Mouse (Mus musculus) heart, adult 8-10 months (tissue): ENCODE measurements at regions not wholly inside any gene's neighbourhood (a gene's known extent, or its start where the extent isn't known, plus 50 kb on each side); places are given as distances from the start of the nearest gene placed in this dataset.

Source experiments
- DNase-seq: peaks from one replicate; pipeline ENCODE4 v3.0.0; 2022; ENCODE audit warnings: low spot score

GRCm38 (mm10) chr16:64068787-64069673, 205.1 kb upstream of the Epha3 start:
- no peak for DNase-seq

- no peak for DNase-seq
Measured at GRCm38 (mm10) chr16:64062584-64062983, 198.6 kb upstream of the Epha3 start.

GRCm38 (mm10) chr16:64058712-64059111, 194.7 kb upstream of the Epha3 start:
- DNase-seq = no peak

DNA sequence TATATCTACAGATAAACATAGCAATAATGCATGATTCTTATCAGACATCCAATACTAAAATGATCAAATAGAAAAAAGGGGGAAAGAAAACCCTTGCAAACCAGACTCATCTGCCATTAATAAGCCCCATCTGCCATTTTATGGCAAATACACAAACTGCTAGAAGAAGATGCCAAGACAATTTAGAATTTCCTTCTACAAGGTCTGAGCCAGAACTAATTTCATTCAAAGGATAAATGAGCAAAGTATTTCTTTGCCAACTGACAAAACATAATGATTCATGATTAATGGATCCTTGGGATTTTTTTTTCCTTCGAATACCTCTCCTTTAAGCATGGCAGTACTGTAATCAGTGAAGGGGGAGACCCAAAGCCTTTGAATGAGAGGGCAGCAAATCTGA, 190.4 kb upstream of the Epha3 start:
- no peak for DNase-seq

DNA sequence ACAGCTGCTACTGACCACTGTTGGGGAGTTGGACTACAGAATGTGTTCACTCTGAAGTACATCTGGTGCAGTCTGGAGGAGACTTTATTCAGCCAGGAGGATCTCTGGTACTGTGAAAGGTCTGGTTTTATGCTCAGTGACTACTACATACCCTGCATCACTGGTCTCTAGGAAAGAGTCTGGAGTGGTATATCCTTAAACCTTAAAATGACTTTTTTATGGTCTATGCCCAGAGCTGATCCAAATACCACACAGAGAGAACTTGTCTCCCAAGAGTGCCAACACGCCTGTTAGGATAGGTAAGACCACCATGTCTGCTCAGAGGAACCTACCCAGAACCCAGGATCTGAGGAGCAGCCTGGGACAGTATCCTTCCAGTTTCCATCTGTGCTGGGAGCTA, 184.1 kb upstream of the Epha3 start:
- DNase-seq = no peak

GRCm38 (mm10) chr16:64033049-64033448, 169.1 kb upstream of the Epha3 start:
- peak; percentile 18 for DNase-seq

GRCm38 (mm10) chr16:64023981-64024380, 160.0 kb upstream of the Epha3 start:
- no peak for DNase-seq

- no peak for DNase-seq
Measured at GRCm38 (mm10) chr16:64000884-64001283, 136.9 kb upstream of the Epha3 start.

- no peak for DNase-seq
Measured at GRCm38 (mm10) chr16:63967407-63967806, 103.4 kb upstream of the Epha3 start.

- no peak for DNase-seq
Measured at GRCm38 (mm10) chr16:63960786-63961185, 96.8 kb upstream of the Epha3 start.

GRCm38 (mm10) chr16:63958154-63958553, 94.2 kb upstream of the Epha3 start:
- no peak for DNase-seq

- no peak for DNase-seq
Measured at GRCm38 (mm10) chr16:63925195-63925594, 61.2 kb upstream of the Epha3 start.

GRCm38 (mm10) chr16:63921146-63921545, 57.2 kb upstream of the Epha3 start:
- no peak for DNase-seq
